Mouse (Mus musculus): Measurements from ENCODE around the gene Tbcd.

GRCm38 (mm10) chr11:121512896-121513572 lies 61.3 kb downstream of the Tbcd start:
- TF ChIP-seq CTCF (IDR thresholded peaks at IDR 0.05; ENCODE audit: extremely low read depth, insufficient read length, insufficient replicate concordance, low read depth, low read length) = no peak
- no peak for TF ChIP-seq POLR2A (IDR thresholded peaks at IDR 0.05; ENCODE audit: low read depth, low read length)
